Mouse (Mus musculus): ENCODE measurements around the gene Gpr18. TPM values are rescaled to one million over a fixed set of nuclear protein-coding genes. Genes with fewer than 3 reads are reported as not detected.

The Gpr18 gene
- polyA plus RNA-seq, 1 experiment from 2014 or later: 0.08 TPM

GRCm38 (mm10) chr14:121946131-121946530, 30.6 kb upstream of the Gpr18 start:
- Histone ChIP-seq H3K4me1 (replicated peaks; ENCODE audit: insufficient read depth, low read length) (no peaks in the 10 kb centered on the region), H3K9ac (ENCODE audit: low read depth, low read length) (no peak overlapping the region), H3K9me3 (replicated peaks; ENCODE audit: low read length) (no peaks in the 10 kb centered on the region), H3K4me2 (ENCODE audit: low read length) (no peak overlapping the region), H3K4me3 (replicated peaks; ENCODE audit: low read depth, low read length) (no peak overlapping the region), H3K27me3 (ENCODE audit: insufficient read depth, low read length) (no peaks in the 10 kb centered on the region), H3K27ac (no peak overlapping the region; the same call in 1 of the 2 replicates), H3K36me3 (ENCODE audit: insufficient read depth, low read length) (no peaks in the 10 kb centered on the region)
- no peak for DNase-seq (ENCODE audit: low spot score)
- WGBS: 73% methylated on average over 5 of the region's 5 CpGs
- no peak for TF ChIP-seq CTCF (IDR thresholded peaks at IDR 0.05; ENCODE audit: low read depth)
- ATAC-seq (replicated peaks; ENCODE audit: low FRiP score, low read depth): no peak

- no peak for DNase-seq (ENCODE audit: low spot score)
- H3K27me3 ChIP-seq (ENCODE audit: insufficient read depth, low read length): no peaks in the 10 kb centered on the region
- no peak overlapping the region for H3K27ac ChIP-seq
- H3K9ac ChIP-seq (ENCODE audit: low read depth, low read length): no peak overlapping the region
- H3K9me3 ChIP-seq (replicated peaks; ENCODE audit: low read length): no peaks in the 10 kb centered on the region
- no peaks in the 10 kb centered on the region for H3K4me1 ChIP-seq (replicated peaks; ENCODE audit: insufficient read depth, low read length)
- no peak for TF ChIP-seq CTCF (IDR thresholded peaks at IDR 0.05; ENCODE audit: low read depth)
- H3K4me3 ChIP-seq (replicated peaks; ENCODE audit: low read depth, low read length): no peak overlapping the region
- no peak overlapping the region for H3K4me2 ChIP-seq (ENCODE audit: low read length)
- 0 out of 2 replicates have a peak, but pooled peaks cover 4% of the 10 kb centered on the region for H3K36me3 ChIP-seq (ENCODE audit: insufficient read depth, low read length)
- WGBS: 83% methylated on average over 3 of the region's 3 CpGs
- no peak for ATAC-seq (replicated peaks; ENCODE audit: low FRiP score, low read depth)
These were observed 24.0 kb upstream of the Gpr18 start for GRCm38 (mm10) chr14:121939582-121939981.

GRCm38 (mm10) chr14:121938256-121939191, 22.9 kb upstream of the Gpr18 start:
- Histone ChIP-seq H3K4me3 (replicated peaks; ENCODE audit: low read depth, low read length) (no peak overlapping the region), H3K9ac (ENCODE audit: low read depth, low read length) (no peak overlapping the region), H3K27me3 (ENCODE audit: insufficient read depth, low read length) (no peaks in the 10 kb centered on the region), H3K4me1 (replicated peaks; ENCODE audit: insufficient read depth, low read length) (no peaks in the 10 kb centered on the region), H3K36me3 (ENCODE audit: insufficient read depth, low read length) (0 out of 2 replicates have a peak, but pooled peaks cover 6% of the 10 kb centered on the region), H3K27ac (no peak overlapping the region), H3K4me2 (ENCODE audit: low read length) (no peak overlapping the region), H3K9me3 (replicated peaks; ENCODE audit: low read length) (no peaks in the 10 kb centered on the region)
- ATAC-seq (replicated peaks; ENCODE audit: low FRiP score, low read depth) (no peak), DNase-seq (ENCODE audit: low spot score) (no peak)
- 84% methylated on average over 11 of the region's 11 CpGs for WGBS
- TF ChIP-seq CTCF (IDR thresholded peaks at IDR 0.05; ENCODE audit: low read depth): no peak

- no peaks in the 10 kb centered on the region for H3K27me3 ChIP-seq (ENCODE audit: insufficient read depth, low read length)
- ATAC-seq (replicated peaks; ENCODE audit: low FRiP score, low read depth): no peak
- no peak for TF ChIP-seq CTCF (IDR thresholded peaks at IDR 0.05; ENCODE audit: low read depth)
These were observed 22.1 kb upstream of the Gpr18 start for GRCm38 (mm10) chr14:121937601-121938255.

GRCm38 (mm10) chr14:121936856-121937255, 21.3 kb upstream of the Gpr18 start:
- Histone ChIP-seq H3K27ac (no peak overlapping the region), H3K4me1 (replicated peaks; ENCODE audit: insufficient read depth, low read length) (peaks cover 5% of the 10 kb centered on the region; the same call in 1 of the 2 replicates), H3K9ac (ENCODE audit: low read depth, low read length) (no peak overlapping the region), H3K9me3 (replicated peaks; ENCODE audit: low read length) (no peaks in the 10 kb centered on the region), H3K4me2 (ENCODE audit: low read length) (no peak overlapping the region), H3K36me3 (ENCODE audit: insufficient read depth, low read length) (0 out of 2 replicates have a peak, but pooled peaks cover 6% of the 10 kb centered on the region), H3K27me3 (ENCODE audit: insufficient read depth, low read length) (no peaks in the 10 kb centered on the region), H3K4me3 (replicated peaks; ENCODE audit: low read depth, low read length) (no peak overlapping the region)
- ATAC-seq (replicated peaks; ENCODE audit: low FRiP score, low read depth) (no peak), DNase-seq (ENCODE audit: low spot score) (no peak)
- no peak for TF ChIP-seq CTCF (IDR thresholded peaks at IDR 0.05; ENCODE audit: low read depth)
- 71% methylated on average over 8 of the region's 8 CpGs for WGBS

More at GRCm38 (mm10) chr14:121937601-121938255, 22.1 kb upstream of the Gpr18 start:
- Histone ChIP-seq H3K4me3 (replicated peaks; ENCODE audit: low read depth, low read length) (no peak overlapping the region), H3K27ac (no peak overlapping the region; the same call in 1 of the 2 replicates), H3K9me3 (replicated peaks; ENCODE audit: low read length) (no peaks in the 10 kb centered on the region), H3K4me2 (ENCODE audit: low read length) (no peak overlapping the region), H3K4me1 (replicated peaks; ENCODE audit: insufficient read depth, low read length) (no peaks in the 10 kb centered on the region), H3K36me3 (ENCODE audit: insufficient read depth, low read length) (0 out of 2 replicates have a peak, but pooled peaks cover 6% of the 10 kb centered on the region), H3K9ac (ENCODE audit: low read depth, low read length) (no peak overlapping the region)
- 81% methylated on average over 11 of the region's 11 CpGs for WGBS
- DNase-seq (ENCODE audit: low spot score): no peak

GRCm38 (mm10) chr14:121936356-121936755, 20.8 kb upstream of the Gpr18 start:
- Histone ChIP-seq H3K9me3 (replicated peaks; ENCODE audit: low read length) (no peaks in the 10 kb centered on the region), H3K27ac (no peak overlapping the region), H3K27me3 (ENCODE audit: insufficient read depth, low read length) (no peaks in the 10 kb centered on the region), H3K4me2 (ENCODE audit: low read length) (no peak overlapping the region), H3K36me3 (ENCODE audit: insufficient read depth, low read length) (0 out of 2 replicates have a peak, but pooled peaks cover 6% of the 10 kb centered on the region), H3K4me1 (replicated peaks; ENCODE audit: insufficient read depth, low read length) (peaks cover 6% of the 10 kb centered on the region; the same call in 1 of the 2 replicates), H3K4me3 (replicated peaks; ENCODE audit: low read depth, low read length) (no peak overlapping the region), H3K9ac (ENCODE audit: low read depth, low read length) (no peak overlapping the region)
- ATAC-seq (replicated peaks; ENCODE audit: low FRiP score, low read depth): no peak
- TF ChIP-seq CTCF (IDR thresholded peaks at IDR 0.05; ENCODE audit: low read depth): no peak
- DNase-seq (ENCODE audit: low spot score): no peak
- WGBS: 89% methylated on average over 4 of the region's 4 CpGs
